Mouse (Mus musculus) megakaryocyte, embryonic 14.5 days (primary cell): ENCODE data around the gene Mfge8. TPM values are rescaled to one million over a fixed set of nuclear protein-coding genes. Genes with fewer than 3 reads are reported as not detected.

Experiments used
- H3K27me3 ChIP-seq: replicated peaks from 2 replicates; pipeline ENCODE3; 2012; ENCODE audit warnings: inconsistent platforms
- H3K36me3 ChIP-seq: replicated peaks from 2 replicates; pipeline ENCODE3; 2012; ENCODE audit warnings: low read length, inconsistent platforms, mixed read lengths
- H3K4me1 ChIP-seq: 2 replicates; pipeline ENCODE4 v1.6.1; 2012; ENCODE audit warnings: inconsistent platforms
- H3K4me3 ChIP-seq: replicated peaks from 2 replicates; pipeline ENCODE3; 2012; ENCODE audit warnings: moderate library complexity, mild to moderate bottlenecking, inconsistent platforms
- H3K9me3 ChIP-seq: 2 replicates; pipeline ENCODE4 v1.6.1; 2012; ENCODE audit warnings: inconsistent platforms
- FLI1 ChIP-seq: IDR thresholded peaks from 2 replicates; pipeline ENCODE4 v1.6.1; 2012; ENCODE audit warnings: low read length, inconsistent platforms, mixed read lengths
- GATA1 ChIP-seq: IDR thresholded peaks from 3 replicates; pipeline ENCODE4 v1.6.1; 2012; ENCODE audit warnings: mixed read lengths, low read length, inconsistent platforms, borderline replicate concordance
- polyA plus RNA-seq: library from polyadenylated mRNA; stranded (reverse); fragments of >175 nt; gene quantifications from 2 replicates; pipeline ENCODE4 v1.2.3, GENCODE M21; 2012; ENCODE audit warnings: low replicate concordance; ENCODE audit not compliant: insufficient read depth

Gene Mfge8
- polyA plus RNA-seq, 1 experiment: 42.4 TPM

- no peak within 1 kb of the TSS for H3K4me3 ChIP-seq
- TF ChIP-seq FLI1 (no peak), GATA1 (no peak)
- H3K9me3 ChIP-seq: peaks cover 4% of the 10 kb centered on the region; the same call in 1 of the 2 replicates
- peaks cover 54% of the 10 kb centered on the region for H3K27me3 ChIP-seq
- H3K36me3 ChIP-seq: peaks cover 3% of the 10 kb centered on the region
- H3K4me1 ChIP-seq: peaks cover 15% of the 10 kb centered on the region; the same call in 1 of the 2 replicates
These were observed 17.9 kb downstream of the Mfge8 start, which contains the start of gene Hapln3 for GRCm38 (mm10) chr7:79130843-79131444. Hapln3 (minus strand) TSS chr7:79131018.

- Histone ChIP-seq H3K9me3 (peaks cover 4% of the 10 kb centered on the region; the same call in 1 of the 2 replicates), H3K27me3 (peaks cover 53% of the 10 kb centered on the region), H3K36me3 (peaks cover 3% of the 10 kb centered on the region), H3K4me1 (peaks cover 15% of the 10 kb centered on the region; the same call in 1 of the 2 replicates), H3K4me3 (no peak overlapping the region)
- TF ChIP-seq FLI1: no peak
These were observed 18.5 kb downstream of the Mfge8 start for GRCm38 (mm10) chr7:79130385-79130784.

- Histone ChIP-seq H3K9me3 (peaks cover 2% of the 10 kb centered on the region; the same call in 1 of the 2 replicates), H3K4me1 (peaks cover 15% of the 10 kb centered on the region; the same call in 1 of the 2 replicates), H3K36me3 (peaks cover 3% of the 10 kb centered on the region), H3K4me3 (no peak overlapping the region), H3K27me3 (peaks cover 56% of the 10 kb centered on the region)
- no peak for TF ChIP-seq FLI1
- TF ChIP-seq GATA1: no peak
These were observed 19.0 kb downstream of the Mfge8 start for GRCm38 (mm10) chr7:79129883-79130282.

- Histone ChIP-seq H3K9me3 (peaks cover 8% of the 10 kb centered on the region), H3K4me3 (no peak overlapping the region), H3K4me1 (no peaks in the 10 kb centered on the region), H3K36me3 (no peaks in the 10 kb centered on the region), H3K27me3 (peaks cover 26% of the 10 kb centered on the region)
- no peak for TF ChIP-seq GATA1
- TF ChIP-seq FLI1: no peak
These were observed 25.4 kb downstream of the Mfge8 start for GRCm38 (mm10) chr7:79123465-79123864.

GRCm38 (mm10) chr7:79113848-79114247, 35.0 kb downstream of the Mfge8 start:
- H3K9me3 ChIP-seq: peaks cover 13% of the 10 kb centered on the region
- no peaks in the 10 kb centered on the region for H3K36me3 ChIP-seq
- H3K4me1 ChIP-seq: no peaks in the 10 kb centered on the region
- TF ChIP-seq FLI1 (no peak), GATA1 (no peak)
- no peak overlapping the region for H3K4me3 ChIP-seq
- H3K27me3 ChIP-seq: peaks cover 52% of the 10 kb centered on the region

- Histone ChIP-seq H3K4me1 (no peaks in the 10 kb centered on the region), H3K4me3 (no peak overlapping the region), H3K9me3 (no peaks in the 10 kb centered on the region), H3K27me3 (peaks cover 43% of the 10 kb centered on the region), H3K36me3 (no peaks in the 10 kb centered on the region)
- TF ChIP-seq GATA1: no peak
- no peak for TF ChIP-seq FLI1
These were observed 52.4 kb downstream of the Mfge8 start for GRCm38 (mm10) chr7:79096492-79096891.

- Histone ChIP-seq H3K9me3 (no peaks in the 10 kb centered on the region), H3K4me1 (no peaks in the 10 kb centered on the region), H3K4me3 (no peak overlapping the region), H3K36me3 (no peaks in the 10 kb centered on the region), H3K27me3 (peaks cover 39% of the 10 kb centered on the region)
- no peak for TF ChIP-seq GATA1
- TF ChIP-seq FLI1: no peak
These were observed 59.7 kb downstream of the Mfge8 start for GRCm38 (mm10) chr7:79089111-79089510.

Other genes with a start within 250 kb of the Mfge8 start
- 31.4 and 127 TPM in 2 replicates for gene Isg20, start 235.6 kb downstream of the Mfge8 start, polyA plus RNA-seq
- 1.1 TPM in 1 of 2 replicates, not detected in the other for gene Acan, start 95.6 kb downstream of the Mfge8 start, polyA plus RNA-seq
- gene Hapln3, start 18.0 kb downstream of the Mfge8 start, polyA plus RNA-seq: 0.95 TPM in 1 of 2 replicates, not detected in the other
- gene Abhd2, start 124.1 kb upstream of the Mfge8 start, polyA plus RNA-seq: 18.2 and 77.1 TPM in 2 replicates
- gene Rlbp1, start 238.0 kb upstream of the Mfge8 start, polyA plus RNA-seq: not detected in 2 replicates
- 0.40 TPM in 1 of 2 replicates, not detected in the other for gene Fanci, start 242.9 kb upstream of the Mfge8 start, polyA plus RNA-seq